Mouse (Mus musculus) forebrain, embryonic 12.5 days (tissue): ENCODE data around the gene Pnliprp2. TPM values are rescaled to one million over a fixed set of nuclear protein-coding genes. Genes with fewer than 3 reads are reported as not detected.

Experiments used
- ATAC-seq: fragments of 200-750 bp; cut with Nextera tagmentation; 2 replicates; pipeline ENCODE4 v1.8.0; 2017; ENCODE audit warnings: moderate TSS enrichment; ENCODE audit not compliant: low FRiP score
- H3K27ac ChIP-seq: fragments of 300-500 bp; sonication (generic); 2 replicates; pipeline ENCODE4 v1.5.1; 2016; ENCODE audit warnings: mild to moderate bottlenecking
- H3K27me3 ChIP-seq: fragments of 300-500 bp; sonication (generic); 2 replicates; pipeline ENCODE4 v1.6.1; 2016; ENCODE audit warnings: mild to moderate bottlenecking
- H3K36me3 ChIP-seq: fragments of 300-500 bp; sonication (generic); replicated peaks from 2 replicates; pipeline ENCODE4 v1.6.1; 2016; ENCODE audit warnings: mild to moderate bottlenecking
- H3K4me1 ChIP-seq: fragments of 300-500 bp; sonication (generic); 2 replicates; pipeline ENCODE4 v1.6.1; 2016
- H3K4me2 ChIP-seq: fragments of 300-500 bp; sonication (generic); 2 replicates; pipeline ENCODE4 v1.6.1; 2016; ENCODE audit warnings: mild to moderate bottlenecking, moderate library complexity
- H3K4me3 ChIP-seq: fragments of 300-500 bp; sonication (generic); replicated peaks from 2 replicates; pipeline ENCODE4 v1.5.1; 2016; ENCODE audit warnings: mild to moderate bottlenecking
- H3K9ac ChIP-seq: fragments of 300-500 bp; sonication (generic); 2 replicates; pipeline ENCODE4 v1.6.1; 2016; ENCODE audit warnings: mild to moderate bottlenecking
- H3K9me3 ChIP-seq: fragments of 300-500 bp; sonication (generic); 2 replicates; pipeline ENCODE4 v1.6.1; 2016
- WGBS: fragments of 180-500 bp; shearing (Covaris S2); methylation state at CpG from one replicate; pipeline ENCODE4 v1.1.7; 2016; 5-methylcytosine and 5-hydroxymethylcytosine counted together
- polyA plus RNA-seq: library from polyadenylated mRNA; unstranded; fragments of >200 nt; fragmentation: Nextera tagmentation; extraction: Ambion mirVana; gene quantifications from 2 replicates; pipeline ENCODE4 v1.2.1, GENCODE M21; 2016

The Pnliprp2 gene
- polyA plus RNA-seq: not detected in 2 replicates

GRCm38 (mm10) chr19:58759423-58759822 is at the start of gene Pnliprp2:
Pnliprp2 (plus strand) TSS chr19:58759719.
- no peak within 1 kb of the TSS for H3K27ac ChIP-seq
- ATAC-seq: no peak
- H3K4me3 ChIP-seq: no peak within 1 kb of the TSS
- H3K36me3 ChIP-seq: no peaks in the 10 kb centered on the region
- H3K4me1 ChIP-seq: 0 out of 2 replicates have a peak, but pooled peaks cover 5% of the 10 kb centered on the region
- WGBS: 69% methylated on average over 9 of the region's 9 CpGs
- no peak within 1 kb of the TSS for H3K9ac ChIP-seq
- H3K4me2 ChIP-seq: no peak within 1 kb of the TSS
- 0 out of 2 replicates have a peak, but pooled peaks cover 3% of the 10 kb centered on the region for H3K9me3 ChIP-seq
- peaks cover 7% of the 10 kb centered on the region; the same call in 1 of the 2 replicates for H3K27me3 ChIP-seq

- no peaks in the 10 kb centered on the region for H3K4me1 ChIP-seq
- no peak overlapping the region for H3K4me2 ChIP-seq
- WGBS: 93% methylated on average over 4 of the region's 4 CpGs
- H3K4me3 ChIP-seq: no peak overlapping the region
- H3K36me3 ChIP-seq: no peaks in the 10 kb centered on the region
- no peaks in the 10 kb centered on the region for H3K9me3 ChIP-seq
- no peak overlapping the region for H3K9ac ChIP-seq
- ATAC-seq: no peak
- H3K27ac ChIP-seq: no peak overlapping the region
- no peaks in the 10 kb centered on the region for H3K27me3 ChIP-seq
Measured at GRCm38 (mm10) chr19:58717925-58718324, 41.6 kb upstream of the Pnliprp2 start.

DNA sequence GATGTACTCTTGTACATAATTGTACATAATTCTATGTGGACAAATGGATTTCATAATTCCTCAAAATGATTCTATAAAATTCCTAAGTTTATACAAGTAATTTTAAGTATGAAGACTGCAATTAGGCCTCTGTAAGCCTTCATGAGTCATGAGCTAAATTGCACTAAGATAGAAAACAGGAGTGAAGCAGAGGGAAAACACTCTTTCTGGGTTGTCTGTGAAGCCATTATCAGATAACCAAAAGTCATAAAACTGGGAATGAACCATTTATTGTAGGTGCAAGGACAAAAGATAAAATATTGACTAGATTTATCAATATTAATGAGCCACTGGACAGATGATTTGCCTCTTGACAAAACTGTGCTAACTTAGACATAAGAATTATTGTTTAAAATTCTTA is 39.1 kb upstream of the Pnliprp2 start:
- Histone ChIP-seq H3K27me3 (no peaks in the 10 kb centered on the region), H3K27ac (no peak overlapping the region), H3K4me3 (no peak overlapping the region), H3K4me2 (no peak overlapping the region), H3K36me3 (no peaks in the 10 kb centered on the region), H3K4me1 (no peaks in the 10 kb centered on the region), H3K9me3 (no peaks in the 10 kb centered on the region), H3K9ac (no peak overlapping the region)
- ATAC-seq: no peak

DNA sequence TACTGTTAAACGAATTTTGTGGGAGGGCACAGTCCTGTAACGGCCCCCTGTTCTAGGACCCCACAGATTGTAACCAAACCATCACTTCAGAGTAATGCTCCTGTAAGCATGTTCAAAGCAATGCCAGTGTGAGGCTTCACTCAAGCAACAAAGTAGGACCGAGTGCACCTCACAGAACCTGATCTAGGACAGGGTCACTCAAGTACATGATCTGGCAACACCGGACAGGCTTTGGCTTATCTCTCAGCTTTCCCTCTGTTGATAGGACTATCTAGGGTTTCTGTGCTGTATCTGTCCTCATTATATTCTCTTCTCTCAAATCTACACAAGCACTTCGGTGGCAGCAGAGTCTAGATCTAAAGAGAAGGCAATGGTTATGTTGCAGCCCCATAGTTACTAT is 33.0 kb upstream of the Pnliprp2 start:
- ATAC-seq: no peak
- H3K4me1 ChIP-seq: no peaks in the 10 kb centered on the region
- no peak overlapping the region for H3K27ac ChIP-seq
- no peaks in the 10 kb centered on the region for H3K9me3 ChIP-seq
- no peak overlapping the region for H3K4me3 ChIP-seq
- no peaks in the 10 kb centered on the region for H3K27me3 ChIP-seq
- 89% methylated on average over 5 of the region's 5 CpGs for WGBS
- H3K4me2 ChIP-seq: no peak overlapping the region
- H3K9ac ChIP-seq: no peak overlapping the region
- H3K36me3 ChIP-seq: no peaks in the 10 kb centered on the region

DNA sequence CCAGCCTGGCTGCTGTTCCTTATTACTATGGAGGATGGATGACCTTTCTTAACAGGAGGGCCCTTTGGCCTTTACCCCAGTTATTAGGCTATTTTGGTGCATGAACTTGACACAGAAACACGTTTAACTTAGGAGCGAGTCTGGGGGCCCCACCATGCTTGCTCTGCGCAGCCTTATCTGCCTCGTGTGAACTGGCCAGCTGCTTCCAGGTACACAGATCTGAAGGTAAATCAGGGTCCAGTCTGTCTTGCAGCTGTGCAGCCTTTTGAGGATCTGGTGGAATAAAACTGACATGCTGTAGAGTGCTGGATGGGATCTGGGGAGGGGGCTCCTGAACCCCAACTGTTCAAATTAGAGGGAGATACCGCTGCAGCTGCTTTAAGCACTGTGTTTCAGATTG is 31.8 kb upstream of the Pnliprp2 start:
- Histone ChIP-seq H3K36me3 (no peaks in the 10 kb centered on the region), H3K27me3 (no peaks in the 10 kb centered on the region), H3K27ac (no peak overlapping the region), H3K4me1 (no peaks in the 10 kb centered on the region), H3K4me3 (no peak overlapping the region), H3K9ac (no peak overlapping the region), H3K4me2 (no peak overlapping the region), H3K9me3 (no peaks in the 10 kb centered on the region)
- WGBS: 84% methylated on average over 5 of the region's 5 CpGs
- ATAC-seq: no peak

- no peak within 1 kb of the TSS for H3K9ac ChIP-seq
- no peak within 1 kb of the TSS for H3K4me3 ChIP-seq
- H3K27me3 ChIP-seq: no peaks in the 10 kb centered on the region
- WGBS: 64% methylated on average over 5 of the region's 5 CpGs
- H3K9me3 ChIP-seq: no peaks in the 10 kb centered on the region
- no peaks in the 10 kb centered on the region for H3K36me3 ChIP-seq
- no peak for ATAC-seq
- no peak within 1 kb of the TSS for H3K27ac ChIP-seq
- H3K4me2 ChIP-seq: no peak within 1 kb of the TSS
- no peaks in the 10 kb centered on the region for H3K4me1 ChIP-seq
Measured at GRCm38 (mm10) chr19:58728445-58729031, 31.0 kb upstream of the Pnliprp2 start, which contains the start of gene Pnliprp1. Pnliprp1 (plus strand) TSS chr19:58728887.

DNA sequence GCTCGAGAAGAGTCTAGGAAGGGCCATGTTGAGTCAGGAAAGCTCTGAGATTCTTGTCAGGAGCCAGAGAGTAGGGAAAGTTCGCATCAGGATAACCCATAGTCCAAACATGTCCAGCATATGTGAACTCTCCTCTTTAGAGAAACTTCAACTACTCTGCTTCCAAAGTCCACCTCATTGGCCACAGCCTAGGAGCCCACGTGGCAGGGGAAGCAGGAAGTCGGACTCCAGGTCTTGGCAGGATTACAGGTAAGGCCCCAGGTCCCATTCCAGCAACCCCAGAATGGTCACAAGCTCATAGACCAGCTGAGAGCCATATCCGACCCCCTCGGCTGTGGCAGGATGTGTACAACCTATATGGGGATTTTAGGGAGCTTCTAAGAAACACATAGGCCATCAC is 26.3 kb upstream of the Pnliprp2 start:
- Histone ChIP-seq H3K27me3 (no peaks in the 10 kb centered on the region), H3K9ac (no peak overlapping the region), H3K4me3 (no peak overlapping the region), H3K4me2 (no peak overlapping the region), H3K4me1 (no peaks in the 10 kb centered on the region), H3K27ac (no peak overlapping the region), H3K36me3 (no peaks in the 10 kb centered on the region), H3K9me3 (no peaks in the 10 kb centered on the region)
- 85% methylated on average over 6 of the region's 6 CpGs for WGBS
- ATAC-seq: no peak

- Histone ChIP-seq H3K9me3 (no peaks in the 10 kb centered on the region), H3K4me1 (peaks cover 5% of the 10 kb centered on the region; the same call in 1 of the 2 replicates), H3K27ac (no peak overlapping the region), H3K36me3 (no peaks in the 10 kb centered on the region), H3K4me2 (no peak overlapping the region), H3K9ac (no peak overlapping the region), H3K4me3 (no peak overlapping the region), H3K27me3 (no peaks in the 10 kb centered on the region)
- ATAC-seq: no peak
- 92% methylated on average over 4 of the region's 4 CpGs for WGBS
Measured at GRCm38 (mm10) chr19:58738111-58738510, 21.4 kb upstream of the Pnliprp2 start.

GRCm38 (mm10) chr19:58741036-58741435 is 18.5 kb upstream of the Pnliprp2 start:
- no peak overlapping the region for H3K4me2 ChIP-seq

GRCm38 (mm10) chr19:58742711-58743110 is 16.8 kb upstream of the Pnliprp2 start:
- H3K4me1 ChIP-seq: peaks cover 5% of the 10 kb centered on the region; the same call in 1 of the 2 replicates
- H3K36me3 ChIP-seq: no peaks in the 10 kb centered on the region
- no peaks in the 10 kb centered on the region for H3K27me3 ChIP-seq
- H3K27ac ChIP-seq: no peak overlapping the region
- H3K4me2 ChIP-seq: no peak overlapping the region
- no peak overlapping the region for H3K9ac ChIP-seq
- no peaks in the 10 kb centered on the region for H3K9me3 ChIP-seq
- ATAC-seq: no peak
- WGBS: 89% methylated on average over 4 of the region's 4 CpGs
- no peak overlapping the region for H3K4me3 ChIP-seq

More at GRCm38 (mm10) chr19:58741036-58741435, 18.5 kb upstream of the Pnliprp2 start:
- no peak overlapping the region for H3K27ac ChIP-seq
- H3K9me3 ChIP-seq: no peaks in the 10 kb centered on the region
- H3K27me3 ChIP-seq: no peaks in the 10 kb centered on the region
- no peak overlapping the region for H3K4me3 ChIP-seq
- peaks cover 5% of the 10 kb centered on the region; the same call in 1 of the 2 replicates for H3K4me1 ChIP-seq
- no peak for ATAC-seq
- no peak overlapping the region for H3K9ac ChIP-seq
- H3K36me3 ChIP-seq: no peaks in the 10 kb centered on the region
- WGBS: 63% methylated on average over 6 of the region's 6 CpGs

GRCm38 (mm10) chr19:58743736-58744135 is 15.8 kb upstream of the Pnliprp2 start:
- Histone ChIP-seq H3K9me3 (no peaks in the 10 kb centered on the region), H3K4me2 (no peak overlapping the region), H3K27me3 (no peaks in the 10 kb centered on the region), H3K4me3 (no peak overlapping the region), H3K27ac (no peak overlapping the region), H3K36me3 (no peaks in the 10 kb centered on the region), H3K9ac (no peak overlapping the region), H3K4me1 (peaks cover 5% of the 10 kb centered on the region; the same call in 1 of the 2 replicates)
- ATAC-seq: no peak
- 85% methylated on average over 4 of the region's 4 CpGs for WGBS

- Histone ChIP-seq H3K9me3 (no peaks in the 10 kb centered on the region), H3K4me3 (no peak overlapping the region), H3K4me2 (no peak overlapping the region), H3K27me3 (no peaks in the 10 kb centered on the region), H3K4me1 (no peaks in the 10 kb centered on the region), H3K27ac (no peak overlapping the region), H3K36me3 (no peaks in the 10 kb centered on the region), H3K9ac (no peak overlapping the region)
- ATAC-seq: no peak
- 90% methylated on average over 9 of the region's 9 CpGs for WGBS
Measured at GRCm38 (mm10) chr19:58747498-58748000, 12.0 kb upstream of the Pnliprp2 start.

GRCm38 (mm10) chr19:58750822-58751221 is 8.7 kb upstream of the Pnliprp2 start:
- H3K27ac ChIP-seq: no peak overlapping the region
- H3K36me3 ChIP-seq: no peaks in the 10 kb centered on the region
- no peaks in the 10 kb centered on the region for H3K9me3 ChIP-seq
- H3K4me2 ChIP-seq: no peak overlapping the region
- no peak overlapping the region for H3K9ac ChIP-seq
- 84% methylated on average over 2 of the region's 2 CpGs for WGBS
- H3K4me1 ChIP-seq: no peaks in the 10 kb centered on the region
- ATAC-seq: no peak
- H3K27me3 ChIP-seq: no peaks in the 10 kb centered on the region
- H3K4me3 ChIP-seq: no peak overlapping the region
